Mouse (Mus musculus) left cerebral cortex, adult 2 months (tissue): Measurements from ENCODE around the gene Olfr281. TPM values are rescaled to one million over a fixed set of nuclear protein-coding genes. Genes with fewer than 3 reads are reported as not detected.
"Not testable (repeated sequence)": the region's sequence is repeated elsewhere in the genome, so short reads cannot be mapped to it uniquely, and the experiment has no call there.

Experiments used
- DNase-seq, 2 experiments: peaks; one replicate each; pipeline ENCODE4 v3.0.0; 2021 to 2022; ENCODE audit warnings: low spot score in 2 of 2, mixed read lengths in 1 of 2; ENCODE audit errors: extremely low spot score in 1 of 2
- H3K27ac ChIP-seq: fragments of 200-600 bp; 2 replicates; pipeline ENCODE4 v1.8.1; 2022
- H3K4me3 ChIP-seq: fragments of 200-600 bp; 2 replicates; pipeline ENCODE4 v1.8.1; 2022
- CTCF ChIP-seq: fragments of 200-600 bp; IDR thresholded peaks from 2 replicates; pipeline ENCODE4 v1.8.1; 2022; ENCODE audit warnings: antibody characterized with exemption, mild to moderate bottlenecking, moderate library complexity
- intact Hi-C: fragments of 180-260 bp; cut with DNase I; formaldehyde crosslinking; loops from one replicate; pipeline ENCODE4 v1.15.1; 2025
- long read RNA-seq, 2 experiments: library from polyadenylated mRNA; stranded (forward); transcript quantifications; one replicate each; pipeline ENCODE4 v2.0.0; 2021; ENCODE audit warnings: borderline mapping rate in 2 of 2
- total RNA-seq, 2 experiments: library from RNA; stranded (reverse); gene quantifications; 2 replicates each; pipeline ENCODE4 v1.2.3; 2021

Gene Olfr281
- not detected for total RNA-seq
- long read RNA-seq, experiment 1, result 0 reads
- long read RNA-seq, experiment 2, result 0 reads

GRCm38 (mm10) chr15:98452288-98452687, at the start of gene Olfr281:
Gene Olfr281, plus strand, starts transcription at chr15:98452588.
- H3K27ac ChIP-seq, result no peak within 1 kb of the TSS
- intact Hi-C loops, result no loop called here
- DNase-seq, result no peak
- no peak for TF ChIP-seq CTCF
- H3K4me3 ChIP-seq, result no peak within 1 kb of the TSS

- DNase-seq, result peak; percentile 12 to 34
- Histone ChIP-seq H3K4me3 (no peak overlapping the region), H3K27ac (no peak overlapping the region)
- intact Hi-C loops, result no loop called here
- peak; percentile 59 for TF ChIP-seq CTCF
Observed at GRCm38 (mm10) chr15:98408406-98409060, 43.9 kb upstream of the Olfr281 start.

- Histone ChIP-seq H3K27ac (no peak overlapping the region), H3K4me3 (no peak overlapping the region)
- intact Hi-C loops, result no loop called here
- no peak for DNase-seq
- no peak for TF ChIP-seq CTCF
Observed at GRCm38 (mm10) chr15:98409635-98410034, 42.8 kb upstream of the Olfr281 start.

- no peak for DNase-seq
- intact Hi-C loops, result no loop called here
- no peak for TF ChIP-seq CTCF
- H3K4me3 ChIP-seq, result no peak overlapping the region
- no peak overlapping the region for H3K27ac ChIP-seq
Observed at GRCm38 (mm10) chr15:98410249-98410648, 42.1 kb upstream of the Olfr281 start.

DNA sequence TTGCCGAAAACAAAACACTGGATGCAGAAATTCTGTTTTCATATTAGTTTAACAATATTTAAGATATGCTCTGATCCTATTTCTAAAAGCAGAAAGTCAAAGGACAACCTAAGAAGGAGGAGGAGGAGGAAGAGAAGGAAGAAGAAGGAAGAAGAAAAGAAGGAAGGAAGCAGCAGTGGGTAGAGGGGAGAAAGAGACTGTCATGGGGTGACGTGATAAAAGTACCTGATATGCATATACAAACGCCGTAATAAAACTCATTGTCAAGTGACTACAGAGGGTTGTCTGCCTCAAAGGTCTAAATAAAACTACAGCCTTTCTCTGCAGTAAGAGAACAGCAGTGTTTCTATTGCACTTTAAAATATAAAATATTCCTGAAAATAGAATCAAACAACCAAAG, 36.4 kb upstream of the Olfr281 start:
- DNase-seq, result no peak
- intact Hi-C loops, result no loop called here
- no peak for TF ChIP-seq CTCF
- Histone ChIP-seq H3K27ac (no peak overlapping the region), H3K4me3 (no peak overlapping the region)

- not testable (repeated sequence) for DNase-seq
Observed at GRCm38 (mm10) chr15:98416802-98417201, 35.6 kb upstream of the Olfr281 start.

DNA sequence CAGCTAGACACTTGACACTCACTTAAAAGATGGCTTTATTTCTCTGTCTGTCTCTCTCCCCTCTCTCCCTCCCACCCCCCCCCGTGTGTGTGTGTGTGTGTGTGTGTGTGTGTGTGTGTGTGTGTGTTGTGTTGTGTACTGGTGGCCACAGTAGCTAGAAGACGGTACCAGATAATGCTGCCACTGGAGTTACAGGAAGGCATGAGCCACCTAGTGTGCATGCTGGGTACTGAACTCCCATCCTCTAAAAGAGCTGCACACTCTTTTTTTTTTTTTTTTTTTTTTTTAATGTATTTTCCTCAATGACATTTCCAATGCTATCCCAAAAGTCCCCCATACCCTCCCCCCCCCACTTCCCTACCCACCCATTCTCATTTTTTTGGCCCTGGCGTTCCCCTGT, 35.1 kb upstream of the Olfr281 start:
- intact Hi-C loops, H3K4me3 ChIP-seq, DNase-seq, H3K27ac ChIP-seq: not testable (repeated sequence)

More at GRCm38 (mm10) chr15:98416802-98417201, 35.6 kb upstream of the Olfr281 start:
- H3K4me3 ChIP-seq, H3K27ac ChIP-seq, intact Hi-C loops: not testable (repeated sequence)

DNA sequence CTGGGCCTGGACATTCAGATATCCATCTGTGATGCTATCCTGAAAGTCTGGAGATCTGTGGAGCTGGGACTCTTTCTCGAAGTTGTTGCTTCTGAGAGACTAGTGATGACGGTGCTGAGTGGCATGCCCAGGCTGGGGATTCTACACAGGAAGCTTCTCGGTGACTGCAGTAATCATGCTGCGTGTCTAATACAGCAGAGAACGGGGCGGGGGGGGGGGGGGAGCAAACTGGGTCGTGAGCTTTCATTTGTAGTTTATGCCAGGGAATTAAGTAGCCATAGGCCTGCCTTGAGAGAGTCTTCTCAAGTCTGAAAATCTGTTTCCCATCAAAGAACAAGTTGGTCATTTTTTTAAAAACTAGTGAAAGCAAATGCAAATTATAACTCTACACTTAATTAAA, 34.3 kb upstream of the Olfr281 start:
- TF ChIP-seq CTCF, result no peak
- DNase-seq, result no peak
- H3K4me3 ChIP-seq, result no peak overlapping the region
- intact Hi-C loops, result no loop called here
- H3K27ac ChIP-seq, result no peak overlapping the region

DNA sequence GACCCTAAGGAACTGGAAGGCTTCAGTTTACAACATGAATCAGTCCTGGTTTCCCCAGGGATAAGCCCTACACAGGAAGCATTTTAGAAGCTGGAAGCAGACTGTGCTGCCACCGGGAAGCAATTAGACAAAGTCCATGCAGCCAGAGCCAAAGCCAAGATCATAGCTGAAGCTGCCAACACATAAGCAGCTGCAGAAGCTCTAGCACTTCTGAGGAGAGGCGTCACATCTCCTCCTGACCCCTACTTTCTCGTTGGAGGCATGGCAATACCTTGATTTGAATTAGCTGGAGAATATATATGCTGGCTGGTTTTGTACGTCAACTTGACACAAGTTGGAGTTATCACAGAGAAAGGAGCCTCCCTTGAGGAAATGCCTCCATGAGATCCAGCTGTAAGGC, 31.5 kb upstream of the Olfr281 start:
- no peak overlapping the region for H3K27ac ChIP-seq
- no peak overlapping the region for H3K4me3 ChIP-seq
- DNase-seq, result no peak
- no peak for TF ChIP-seq CTCF
- intact Hi-C loops, result no loop called here

DNA sequence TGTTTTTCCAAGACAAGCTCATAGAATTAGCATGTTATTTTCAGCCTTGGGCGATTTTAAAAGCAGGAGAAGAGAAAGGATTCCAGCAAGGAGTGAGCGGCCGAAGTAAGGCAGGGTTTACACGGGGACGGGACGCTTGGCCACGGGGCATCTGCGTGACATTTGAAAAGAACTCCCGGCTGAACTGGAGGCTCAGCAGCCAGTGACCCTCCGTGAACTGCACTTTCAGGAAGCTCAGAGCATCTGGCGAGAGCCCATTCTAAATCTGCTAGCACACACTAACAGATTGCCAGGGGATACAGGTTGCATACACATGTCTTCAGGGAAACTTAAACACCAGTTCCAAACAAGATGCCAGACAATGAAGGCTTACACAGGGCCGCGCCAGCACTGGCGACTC, 28.1 kb upstream of the Olfr281 start:
- no peak overlapping the region for H3K4me3 ChIP-seq
- TF ChIP-seq CTCF, result no peak
- DNase-seq, result no peak
- intact Hi-C loops, result no loop called here
- H3K27ac ChIP-seq, result no peak overlapping the region

DNA sequence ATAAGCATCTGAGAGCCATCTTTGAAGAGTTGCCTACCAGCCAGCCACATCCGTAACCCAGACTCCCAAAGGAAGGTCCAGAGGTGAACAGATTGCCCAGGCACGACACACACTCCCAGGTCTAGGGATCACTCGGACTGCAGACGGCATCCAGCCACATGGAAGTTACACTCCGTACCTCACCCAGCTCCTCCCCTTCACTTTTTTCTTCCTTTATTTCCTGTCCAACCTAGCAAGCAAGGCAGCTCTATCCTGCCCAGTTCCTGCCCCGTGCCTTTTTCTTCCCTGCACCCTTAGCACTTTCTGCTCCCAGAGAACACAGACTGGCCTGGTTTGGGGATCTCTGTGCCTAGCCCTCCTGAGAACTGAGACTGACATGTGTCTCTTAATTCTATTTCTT, 27.6 kb upstream of the Olfr281 start:
- intact Hi-C loops, result no loop called here
- H3K4me3 ChIP-seq, result no peak overlapping the region
- no peak for TF ChIP-seq CTCF
- no peak for DNase-seq
- H3K27ac ChIP-seq, result no peak overlapping the region

DNA sequence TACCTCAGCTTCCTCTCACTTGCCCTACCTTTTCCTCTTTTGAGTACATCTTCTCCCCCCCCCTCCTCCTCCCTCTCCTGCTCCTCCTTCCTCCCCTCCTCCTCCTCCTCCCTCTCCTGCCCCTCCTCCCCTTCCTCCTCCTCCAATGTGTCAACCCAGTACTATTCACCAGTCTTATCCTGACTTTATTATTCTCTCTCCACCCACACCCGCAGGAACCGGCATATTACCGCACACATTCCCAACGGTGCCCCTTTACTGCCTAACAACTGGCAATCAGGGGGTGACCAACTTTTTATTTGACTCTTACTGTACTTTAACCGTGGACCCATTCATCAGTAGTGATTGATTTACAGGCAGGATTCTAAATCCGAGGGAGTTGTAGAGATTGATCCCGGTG, 27.2 kb upstream of the Olfr281 start:
- intact Hi-C loops, result no loop called here
- Histone ChIP-seq H3K4me3 (no peak overlapping the region), H3K27ac (no peak overlapping the region)
- no peak for TF ChIP-seq CTCF
- DNase-seq, result no peak

- H3K27ac ChIP-seq, DNase-seq, intact Hi-C loops, H3K4me3 ChIP-seq: not testable (repeated sequence)
Observed at GRCm38 (mm10) chr15:98430925-98431324, 21.5 kb upstream of the Olfr281 start, which contains the start of gene Olfr282. Gene Olfr282, plus strand, starts transcription at chr15:98431225.
